Mouse (Mus musculus): ENCODE results near the gene Scd3.

Scd3 gene

GRCm38 (mm10) chr19:44203015-44203564, at the start of gene Scd3:
TSS of gene Scd3 (plus strand) at chr19:44203269.
- no peak for DNase-seq (ENCODE audit: low spot score in 2 of 2)

GRCm38 (mm10) chr19:44153781-44154180, 49.3 kb upstream of the Scd3 start:
- no peak for DNase-seq (ENCODE audit: low spot score in 2 of 2)

- no peak for DNase-seq (ENCODE audit: low spot score in 2 of 2)
Observed at GRCm38 (mm10) chr19:44157005-44157404, 46.1 kb upstream of the Scd3 start.

GRCm38 (mm10) chr19:44159386-44159785, 43.7 kb upstream of the Scd3 start:
- no peak for DNase-seq (ENCODE audit: low spot score in 2 of 2)

- no peak for DNase-seq (ENCODE audit: low spot score in 2 of 2)
Observed at GRCm38 (mm10) chr19:44161515-44161914, 41.6 kb upstream of the Scd3 start.

- no peak for DNase-seq (ENCODE audit: low spot score in 2 of 2)
Observed at GRCm38 (mm10) chr19:44174835-44175234, 28.2 kb upstream of the Scd3 start.

- DNase-seq (ENCODE audit: low spot score in 2 of 2), result no peak
Observed at GRCm38 (mm10) chr19:44176741-44177140, 26.3 kb upstream of the Scd3 start.

GRCm38 (mm10) chr19:44180502-44180901, 22.6 kb upstream of the Scd3 start:
- DNase-seq (ENCODE audit: low spot score in 2 of 2), result no peak

- no peak for DNase-seq (ENCODE audit: low spot score in 2 of 2)
Observed at GRCm38 (mm10) chr19:44183968-44184367, 19.1 kb upstream of the Scd3 start.

- no peak for DNase-seq (ENCODE audit: low spot score in 2 of 2)
Observed at GRCm38 (mm10) chr19:44189056-44189455, 14.0 kb upstream of the Scd3 start.

- no peak for DNase-seq (ENCODE audit: low spot score in 2 of 2)
Observed at GRCm38 (mm10) chr19:44192342-44192741, 10.7 kb upstream of the Scd3 start, which contains the start of gene Pkd2l1. TSS of gene Pkd2l1 (minus strand) at chr19:44192442.

- DNase-seq (ENCODE audit: low spot score in 2 of 2), result no peak
Observed at GRCm38 (mm10) chr19:44193906-44194305, 9.2 kb upstream of the Scd3 start.

- DNase-seq (ENCODE audit: low spot score in 2 of 2), result peak; percentile 39 to 54
Observed at GRCm38 (mm10) chr19:44195138-44195537, 7.9 kb upstream of the Scd3 start.

- no peak for DNase-seq (ENCODE audit: low spot score in 2 of 2)
Observed at GRCm38 (mm10) chr19:44197053-44197852, 5.8 kb upstream of the Scd3 start.

GRCm38 (mm10) chr19:44198494-44198893, 4.6 kb upstream of the Scd3 start:
- no peak for DNase-seq (ENCODE audit: low spot score in 2 of 2)

GRCm38 (mm10) chr19:44198964-44199363, 4.1 kb upstream of the Scd3 start:
- no peak for DNase-seq (ENCODE audit: low spot score in 2 of 2)

GRCm38 (mm10) chr19:44207079-44207478, 4.0 kb downstream of the Scd3 start:
- DNase-seq (ENCODE audit: low spot score in 2 of 2), result no peak

- no peak for DNase-seq (ENCODE audit: low spot score in 2 of 2)
Observed at GRCm38 (mm10) chr19:44215255-44215654, 12.2 kb downstream of the Scd3 start.

- DNase-seq (ENCODE audit: low spot score in 2 of 2), result no peak
Observed at GRCm38 (mm10) chr19:44217958-44218525, 15.0 kb downstream of the Scd3 start.

- DNase-seq (ENCODE audit: low spot score in 2 of 2), result no peak
Observed at GRCm38 (mm10) chr19:44225728-44226127, 22.7 kb downstream of the Scd3 start.

- DNase-seq (ENCODE audit: low spot score in 2 of 2), result no peak
Observed at GRCm38 (mm10) chr19:44229776-44230175, 26.7 kb downstream of the Scd3 start.

GRCm38 (mm10) chr19:44230212-44230611, 27.1 kb downstream of the Scd3 start:
- no peak for DNase-seq (ENCODE audit: low spot score in 2 of 2)

GRCm38 (mm10) chr19:44231608-44232151, 28.6 kb downstream of the Scd3 start:
- DNase-seq (ENCODE audit: low spot score in 2 of 2), result no peak

Data from frontal cortex, postnatal 10 days (tissue).